Comparison of ENCODE assay signal across 8 mouse cellular contexts in the genomic region with DNA sequence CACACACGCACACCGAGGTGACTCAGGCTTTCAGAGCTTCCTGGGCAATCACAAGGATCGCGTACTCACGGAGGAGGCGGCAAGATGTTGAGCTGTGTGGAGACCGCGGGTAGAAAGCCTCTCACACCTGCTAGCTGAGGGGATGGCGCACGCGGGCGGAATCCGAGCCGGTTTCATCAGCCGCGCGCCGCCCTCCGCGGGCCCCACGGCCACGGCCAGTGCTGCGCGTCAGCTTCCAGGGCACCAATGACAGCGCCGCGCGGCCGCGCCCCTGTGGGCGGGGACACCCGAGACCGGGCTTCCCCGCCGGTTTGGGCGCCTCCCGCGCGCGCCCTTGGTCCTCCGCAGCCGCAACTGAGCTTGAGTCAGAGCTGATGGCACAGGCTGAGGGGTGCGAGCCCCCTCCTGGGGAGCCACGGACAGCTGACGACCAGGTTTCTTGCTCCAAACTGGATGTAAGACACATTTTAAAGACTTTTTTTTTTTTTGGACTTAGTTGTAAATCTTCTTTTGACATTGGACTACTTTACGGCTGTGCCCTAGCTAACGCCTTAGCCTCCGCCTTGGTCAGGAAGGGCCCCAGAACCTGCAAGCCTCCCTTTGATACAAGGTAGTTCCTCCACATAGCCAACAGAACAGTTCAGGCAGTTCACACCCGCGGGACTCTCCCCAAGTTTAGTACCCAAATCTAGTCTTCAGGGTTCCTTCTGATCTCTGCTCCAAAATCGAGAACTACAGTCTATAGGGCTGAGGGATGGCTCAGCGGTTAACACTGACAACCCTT. TPM values are rescaled to one million over a fixed set of nuclear protein-coding genes. Genes with fewer than 3 reads are reported as not detected.
DNase-seq lines count a peak whose midpoint lies in the region; ATAC-seq and TF ChIP-seq lines count a peak whose summit lies in the region.

A gene (minus strand): TSS at position 245 of the 784 bp plus-strand sequence.

- H3K4me3 ChIP-seq in embryonic facial prominence, embryonic 13.5 days, result peak within 1 kb of the TSS; percentile 72
- H3K4me3 ChIP-seq in heart, adult 2 months, result peak within 1 kb of the TSS; percentile 82
- peak within 1 kb of the TSS; percentile 74 for H3K4me3 ChIP-seq in limb, embryonic 14.5 days (replicated peaks; ENCODE audit: low read length)
- H3K4me3 ChIP-seq in midbrain, postnatal 0 days (ENCODE audit: low read depth, low read length), result peak within 1 kb of the TSS; percentile 77

- 3% methylated on average over 52 of the region's 52 CpGs for WGBS in embryonic facial prominence, embryonic 13.5 days
- WGBS in heart, adult 2 months, result 2% methylated on average over 52 of the region's 52 CpGs
- 2% methylated on average over 39 of the region's 52 CpGs for WGBS in limb, embryonic 14.5 days
- WGBS in midbrain, postnatal 0 days, result 2% methylated on average over 52 of the region's 52 CpGs

- peak within 1 kb of the TSS; percentile 80 for H3K9ac ChIP-seq in embryonic facial prominence, embryonic 13.5 days
- peak within 1 kb of the TSS; percentile 67 for H3K9ac ChIP-seq in heart, adult 2 months (ENCODE audit: low read depth, low read length)
- peak within 1 kb of the TSS; percentile 66 for H3K9ac ChIP-seq in limb, embryonic 14.5 days (ENCODE audit: low read depth, low read length, severe bottlenecking)
- H3K9ac ChIP-seq in midbrain, postnatal 0 days (replicated peaks; ENCODE audit: low read length, poor library complexity, severe bottlenecking), result peak within 1 kb of the TSS; percentile 81

- no peaks in the 10 kb centered on the region for H3K36me3 ChIP-seq in embryonic facial prominence, embryonic 13.5 days
- no peaks in the 10 kb centered on the region for H3K36me3 ChIP-seq in heart, adult 2 months (ENCODE audit: control insufficient read depth, insufficient read depth, low read length)
- no peaks in the 10 kb centered on the region for H3K36me3 ChIP-seq in limb, embryonic 14.5 days (ENCODE audit: control insufficient read depth, insufficient read depth, low read length)
- no peaks in the 10 kb centered on the region for H3K36me3 ChIP-seq in midbrain, postnatal 0 days (ENCODE audit: insufficient read depth, low read length)

- peak within 1 kb of the TSS; percentile 100 for H3K4me2 ChIP-seq in embryonic facial prominence, embryonic 13.5 days
- peak within 1 kb of the TSS; percentile 99 for H3K4me2 ChIP-seq in limb, embryonic 14.5 days (replicated peaks; ENCODE audit: low read depth, low read length, severe bottlenecking)
- H3K4me2 ChIP-seq in midbrain, postnatal 0 days (ENCODE audit: low read depth, low read length, poor library complexity, severe bottlenecking), result peak within 1 kb of the TSS; percentile 84

- no peak for TF ChIP-seq POLR2A in heart, adult 2 months (IDR thresholded peaks at IDR 0.05; ENCODE audit: insufficient read depth, low read depth, low read length)
- no peak for TF ChIP-seq POLR2A in limb, embryonic 14.5 days (IDR thresholded peaks at IDR 0.05; ENCODE audit: borderline replicate concordance, extremely low read depth, insufficient read depth, insufficient read length)

- TF ChIP-seq EP300 in heart, adult 2 months (IDR thresholded peaks at IDR 0.05; ENCODE audit: insufficient read depth, low read depth, low read length), result no peak

- peaks cover 4% of the 10 kb centered on the region for H3K27me3 ChIP-seq in embryonic facial prominence, embryonic 13.5 days
- H3K27me3 ChIP-seq in heart, adult 2 months (ENCODE audit: control insufficient read depth, insufficient read depth, low read length), result no peaks in the 10 kb centered on the region
- H3K27me3 ChIP-seq in limb, embryonic 14.5 days (ENCODE audit: control insufficient read depth, insufficient read depth, low read length), result no peaks in the 10 kb centered on the region
- no peaks in the 10 kb centered on the region for H3K27me3 ChIP-seq in midbrain, postnatal 0 days (ENCODE audit: insufficient read depth, low read length)

- no peak for TF ChIP-seq CTCF in heart, adult 2 months (IDR thresholded peaks at IDR 0.05)
- TF ChIP-seq CTCF in midbrain, postnatal 0 days (IDR thresholded peaks at IDR 0.05), result peak; percentile 7; the same call in 1 of the 2 replicates

- intact Hi-C loops in heart, adult 2 months (cut with DNase I), result loop anchor here (5.0 kb wide), 1 partner anchor 58 kb away; no protein-coding TSS in a partner anchor

- peak; percentile 95 for DNase-seq in 3134 (ENCODE audit: extremely low read depth, insufficient read length, low spot score)
- DNase-seq in adrenal gland, postnatal 36 days, result peak; percentile 97
- DNase-seq in heart, adult 2 months, result peak; percentile 93 to 94
- peak; percentile 80 for DNase-seq in kidney, adult 9 months
- DNase-seq in limb, embryonic 14.5 days (ENCODE audit: low spot score), result peak; percentile 89
- peak; percentile 87 for DNase-seq in midbrain, postnatal 0 days (ENCODE audit: low spot score)
- peak; percentile 88 to 89 for DNase-seq in spleen, postnatal 14 days (ENCODE audit: low spot score in 2 of 2)

- H3K79me2 ChIP-seq in heart, adult 2 months (replicated peaks; ENCODE audit: control insufficient read depth, insufficient read depth, low read length), result no peaks in the 10 kb centered on the region

- no peaks in the 10 kb centered on the region for H3K9me3 ChIP-seq in embryonic facial prominence, embryonic 13.5 days
- no peaks in the 10 kb centered on the region for H3K9me3 ChIP-seq in limb, embryonic 14.5 days (ENCODE audit: control insufficient read depth, low read length)
- H3K9me3 ChIP-seq in midbrain, postnatal 0 days (ENCODE audit: low read length), result no peaks in the 10 kb centered on the region

- peaks cover 14% of the 10 kb centered on the region for H3K4me1 ChIP-seq in embryonic facial prominence, embryonic 13.5 days
- 0 out of 2 replicates have a peak, but pooled peaks cover 1% of the 10 kb centered on the region for H3K4me1 ChIP-seq in heart, adult 2 months (ENCODE audit: control insufficient read depth, insufficient read depth, low read length)
- H3K4me1 ChIP-seq in limb, embryonic 14.5 days (ENCODE audit: control insufficient read depth, insufficient read depth, low read length), result peaks cover 5% of the 10 kb centered on the region
- H3K4me1 ChIP-seq in midbrain, postnatal 0 days (ENCODE audit: insufficient read depth, low read length), result no peaks in the 10 kb centered on the region

- ATAC-seq in embryonic facial prominence, embryonic 13.5 days (ENCODE audit: insufficient number of reproducible peaks, insufficient read depth, low FRiP score, low TSS enrichment, low read depth), result peak; percentile 86
- peak; percentile 93 for ATAC-seq in limb, embryonic 14.5 days (ENCODE audit: low FRiP score, low read depth)
- peak; percentile 93 for ATAC-seq in midbrain, postnatal 0 days (ENCODE audit: low FRiP score)

- H3K27ac ChIP-seq in embryonic facial prominence, embryonic 13.5 days, result peak within 1 kb of the TSS; percentile 60
- peak within 1 kb of the TSS; percentile 74 for H3K27ac ChIP-seq in heart, adult 2 months
- H3K27ac ChIP-seq in limb, embryonic 14.5 days (replicated peaks; ENCODE audit: low read depth, low read length), result no peak within 1 kb of the TSS; the same call in 1 of the 2 replicates
- peak within 1 kb of the TSS; percentile 79 for H3K27ac ChIP-seq in midbrain, postnatal 0 days (ENCODE audit: low read depth, low read length)

RNA-seq across cellular contexts. Expression of the gene that starts here (rescaled TPM):
- 100 to 1,000 TPM; 103 to 112 TPM for total RNA-seq in adrenal gland, postnatal 36 days (2021)
- polyA plus RNA-seq in embryonic facial prominence, embryonic 13.5 days (2015; fragmentation: Nextera tagmentation; extraction: Ambion mirVana), result 10.5 and 12.3 TPM in 2 replicates
- 10 to 100 TPM; 14.0 to 14.4 TPM for total RNA-seq in heart, adult 2 months (2021)
- polyA plus RNA-seq in heart, adult 2 months (2012; rRNA removed), result 10.9 and 18.9 TPM in 2 replicates
- polyA plus RNA-seq in limb, embryonic 14.5 days (2012; rRNA removed), result 8.1 and 9.3 TPM in 2 replicates
- polyA plus RNA-seq in limb, embryonic 14.5 days (2014; fragmentation: Nextera tagmentation; extraction: Ambion mirVana), result 22.5 and 27.0 TPM in 2 replicates
- total RNA-seq in midbrain, postnatal 0 days (2014; rRNA removed), result 49.8 and 73.3 TPM in 2 replicates
- 26.2 and 33.8 TPM in 2 replicates for polyA plus RNA-seq in midbrain, postnatal 0 days (2015; fragmentation: Nextera tagmentation; extraction: Ambion mirVana)
